Mouse (Mus musculus): ENCODE measurements at regions not wholly inside any gene's neighbourhood (a gene's known extent, or its start where the extent isn't known, plus 50 kb on each side); places are given as distances from the start of the nearest gene placed in this dataset.
A peak's percentile ranks its signal among the peaks of the same experiment; 100 is the strongest.

DNA sequence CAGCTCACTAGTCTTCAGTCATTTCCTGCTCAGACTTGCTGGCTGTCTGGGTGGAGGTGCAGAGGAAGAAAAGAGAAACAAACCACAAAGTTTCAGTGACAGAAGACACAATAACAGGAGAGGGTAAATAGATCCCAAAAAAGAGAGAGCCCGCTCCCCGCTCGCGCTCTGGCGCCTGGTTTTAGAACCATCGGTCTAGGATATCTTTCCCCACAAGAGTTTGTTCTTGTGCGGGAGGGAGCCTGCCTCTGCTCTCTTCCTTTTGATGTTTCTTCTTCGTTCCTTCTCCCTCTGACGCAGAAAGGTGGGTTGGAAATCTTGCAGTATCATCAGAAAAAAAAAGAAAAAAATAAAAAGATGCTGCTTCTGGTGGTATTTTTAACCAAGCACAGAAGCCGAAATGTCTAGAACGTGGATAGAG is 71.3 kb upstream of the Zfp217 start:
- peak; percentile 39 for DNase-seq

DNA sequence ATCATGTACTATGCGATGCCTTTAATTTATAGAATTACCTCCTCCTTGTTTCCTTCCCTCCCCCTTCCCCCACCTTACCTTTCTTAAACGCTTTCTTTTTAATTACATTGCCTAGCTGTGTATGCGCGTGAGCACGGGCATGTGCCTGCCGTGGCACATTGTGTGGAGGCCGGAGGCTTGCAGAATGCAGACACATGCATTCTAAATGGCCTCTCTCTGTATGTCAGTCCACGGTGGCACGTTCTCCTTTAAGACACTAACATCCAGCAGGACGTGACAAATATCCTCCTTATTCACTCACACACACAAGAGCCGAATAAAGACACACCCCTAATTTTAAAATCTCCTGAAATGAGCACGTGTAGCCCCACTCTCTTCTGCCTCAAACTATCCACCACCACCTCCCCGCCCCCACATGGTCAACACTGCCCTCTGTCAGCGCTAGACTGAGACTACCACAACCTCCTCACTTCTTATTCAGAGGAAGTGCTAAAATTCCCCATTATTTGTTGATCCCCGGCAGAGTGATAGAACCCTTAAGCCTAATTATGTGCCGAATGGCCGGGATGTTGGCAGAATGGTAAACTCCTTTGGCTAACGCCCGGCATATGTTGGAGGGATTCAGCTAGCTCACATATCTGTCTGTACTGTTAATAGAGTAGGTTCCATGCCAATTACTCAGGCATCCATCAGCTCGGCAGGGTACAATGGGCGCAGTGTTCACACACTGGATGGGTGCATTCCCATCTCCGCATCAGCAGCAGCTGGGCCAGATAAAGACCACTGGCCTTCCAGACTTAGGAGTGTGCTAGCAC is 70.5 kb upstream of the Zfp217 start:
- peak; percentile 85 for DNase-seq

DNA sequence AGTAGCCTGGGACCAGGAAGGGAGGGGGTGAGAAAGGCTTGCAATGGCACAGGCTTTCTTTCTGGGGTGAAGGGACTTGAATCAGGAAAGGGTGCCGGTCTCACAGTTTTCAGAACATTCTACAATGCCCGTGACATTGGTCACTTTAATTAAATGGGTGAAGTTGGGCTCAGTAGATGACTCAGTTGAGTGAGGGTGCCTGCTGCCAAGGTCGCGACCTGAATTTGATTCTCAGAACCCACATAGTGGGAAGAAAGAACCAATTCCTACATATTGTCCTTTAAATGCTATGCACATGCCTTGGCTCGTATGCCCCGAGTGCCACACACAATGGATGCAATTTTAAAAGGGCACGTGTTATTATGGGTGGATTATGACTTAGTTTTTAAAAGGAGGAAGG is 68.4 kb upstream of the Zfp217 start:
- DNase-seq = no peak

- peak; percentile 92 for DNase-seq
These were observed 61.2 kb upstream of the Zfp217 start for GRCm38 (mm10) chr2:170209121-170209520.

GRCm38 (mm10) chr2:170207878-170208277 is 60.0 kb upstream of the Zfp217 start:
- DNase-seq = no peak

GRCm38 (mm10) chr2:170207395-170207794 is 59.5 kb upstream of the Zfp217 start:
- no peak for DNase-seq

DNA sequence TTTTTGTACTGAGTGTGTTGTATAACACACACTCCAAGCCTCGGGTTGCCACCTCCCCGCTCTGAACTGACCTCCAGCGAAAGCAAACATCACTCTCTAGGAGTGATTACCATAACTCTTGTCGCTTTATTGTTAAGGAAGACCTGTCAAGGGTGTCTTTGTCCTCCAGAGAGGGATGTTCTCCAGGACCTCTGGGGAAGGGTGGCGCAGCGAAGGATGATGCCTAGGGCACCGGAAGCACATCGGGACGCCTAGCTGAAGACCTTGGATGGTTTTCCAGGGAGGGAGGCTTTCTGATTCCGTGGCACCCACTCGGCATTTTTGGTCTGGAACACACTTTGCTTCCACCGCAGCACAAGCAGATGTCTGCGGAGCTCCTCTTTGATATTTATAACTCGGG is 59.0 kb upstream of the Zfp217 start:
- no peak for DNase-seq

DNA sequence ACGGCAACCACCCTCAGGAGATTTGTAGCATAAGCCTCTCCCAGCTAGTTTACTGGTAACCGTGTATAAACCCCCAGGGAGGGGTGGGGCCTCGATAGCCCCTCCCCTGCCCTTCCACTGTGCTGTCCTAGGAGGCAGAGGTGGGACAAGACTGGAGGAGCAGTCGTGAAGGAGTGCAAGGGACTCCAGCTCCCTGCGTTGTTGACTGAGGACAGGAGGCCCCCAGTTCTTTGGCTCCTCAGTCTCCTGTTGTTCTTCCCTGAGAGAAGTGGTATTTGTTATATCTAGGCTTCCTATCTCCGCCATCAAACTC is 58.5 kb upstream of the Zfp217 start:
- DNase-seq = peak; percentile 59

DNA sequence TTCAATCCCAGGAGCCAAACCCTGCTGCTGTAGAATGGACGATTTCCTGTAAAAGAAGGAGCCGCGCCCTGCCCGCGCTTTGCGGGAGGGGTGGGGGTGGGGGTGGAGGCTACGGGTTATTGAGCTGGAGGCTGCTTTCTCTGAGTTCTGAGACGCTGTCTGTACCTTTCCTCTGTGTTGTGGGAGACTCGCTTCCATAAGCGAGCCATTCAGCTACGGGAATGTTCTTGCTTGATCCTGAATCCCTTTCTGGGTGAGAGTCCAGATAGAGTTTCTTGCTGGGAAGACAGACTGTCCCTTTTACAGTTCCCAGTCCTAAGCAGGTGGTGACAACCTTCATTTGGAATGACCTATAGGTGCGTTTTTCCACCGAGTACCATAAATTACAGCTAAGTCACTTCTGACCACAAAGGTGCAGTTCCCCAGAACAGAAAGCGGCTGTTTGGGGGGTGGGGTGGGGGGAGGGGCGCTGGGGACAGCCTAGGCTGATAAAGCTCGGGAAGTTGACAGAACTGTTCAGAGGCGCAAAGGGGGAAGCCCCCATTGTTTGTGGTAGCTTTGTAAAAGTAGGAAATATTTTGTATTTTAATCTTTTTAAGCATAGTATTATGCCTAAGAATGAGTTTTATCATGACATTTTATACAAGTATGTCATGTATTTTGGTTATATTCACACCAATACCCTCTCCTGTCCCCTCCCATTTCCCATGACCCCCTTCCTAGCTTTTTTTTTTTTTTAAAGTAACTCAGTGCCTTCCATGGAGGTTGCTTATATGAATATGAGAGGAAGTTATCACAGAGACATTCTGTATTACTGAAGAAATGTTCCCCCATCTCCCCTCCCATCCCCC is 57.9 kb upstream of the Zfp217 start:
- no peak for DNase-seq

- no peak for DNase-seq
These were observed 57.0 kb upstream of the Zfp217 start for GRCm38 (mm10) chr2:170204768-170205514.

GRCm38 (mm10) chr2:170203496-170203895 is 55.6 kb upstream of the Zfp217 start:
- DNase-seq = no peak

DNA sequence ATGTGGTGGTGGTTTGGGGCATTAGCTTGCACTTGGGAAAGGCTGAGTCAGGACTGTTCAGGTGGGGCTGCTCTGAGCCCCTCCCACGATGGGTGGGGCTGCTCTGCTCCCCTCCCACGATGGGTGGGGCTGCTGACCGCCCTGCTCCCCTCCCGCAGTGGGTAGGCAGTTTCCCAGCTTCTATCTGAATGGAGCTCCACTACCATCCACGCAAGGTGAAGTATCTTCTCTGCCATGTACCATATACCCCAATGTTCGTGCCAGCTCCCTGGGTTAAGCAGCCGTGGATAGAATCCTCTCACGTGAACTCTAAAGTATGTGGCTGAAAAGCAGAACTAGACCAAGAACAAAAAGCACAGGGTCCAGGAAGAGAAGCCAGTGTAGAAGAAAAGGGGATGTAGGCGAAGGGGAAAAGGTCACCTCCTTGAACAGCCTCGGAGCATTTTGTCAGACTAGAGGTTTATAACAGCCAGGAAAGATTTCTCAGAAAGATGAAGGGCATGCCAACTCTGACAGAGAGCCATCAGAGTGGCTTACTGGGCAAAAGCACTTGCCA is 54.0 kb upstream of the Zfp217 start:
- DNase-seq = no peak
